Mouse (Mus musculus): ENCODE measurements around the gene Lhfp. TPM values are rescaled to one million over a fixed set of nuclear protein-coding genes. Genes with fewer than 3 reads are reported as not detected.

The Lhfp gene
- polyA plus RNA-seq, 1 experiment: 33.0 TPM

- no peak overlapping the region for H3ac ChIP-seq (ENCODE audit: control insufficient read depth, insufficient read length, low read depth)
- TF ChIP-seq CTCF (IDR thresholded peaks at IDR 0.05; ENCODE audit: control insufficient read depth, insufficient read depth, insufficient read length): no peak
- no peak for TF ChIP-seq USF1 (IDR thresholded peaks at IDR 0.05; ENCODE audit: low read depth)
- TF ChIP-seq CEBPB (IDR thresholded peaks at IDR 0.05; ENCODE audit: low read depth): no peak
- TF ChIP-seq FOSL1 (IDR thresholded peaks at IDR 0.05; ENCODE audit: insufficient read depth, low read length, poor library complexity, severe bottlenecking): no peak
- TF ChIP-seq MYOG (IDR thresholded peaks at IDR 0.05; ENCODE audit: control insufficient read depth, extremely low read depth, insufficient read length): no peak
- no peak for TF ChIP-seq MAX (IDR thresholded peaks at IDR 0.05)
- TF ChIP-seq MYOD1 (IDR thresholded peaks at IDR 0.05; ENCODE audit: control insufficient read depth, insufficient read length, low read depth): no peak
- no peaks in the 10 kb centered on the region for H3K27me3 ChIP-seq (ENCODE audit: control insufficient read depth, insufficient read depth, insufficient read length)
- peaks cover 58% of the 10 kb centered on the region for H3K79me2 ChIP-seq (ENCODE audit: control insufficient read depth, insufficient read depth)
- H3K79me3 ChIP-seq (ENCODE audit: low read depth): peaks cover 26% of the 10 kb centered on the region
- H3K36me3 ChIP-seq (ENCODE audit: control insufficient read depth, insufficient read depth): peaks cover 22% of the 10 kb centered on the region
- H3K4me3 ChIP-seq (ENCODE audit: insufficient read depth, poor library complexity, severe bottlenecking): no peak overlapping the region
Measured at GRCm38 (mm10) chr3:53043206-53043780, 2.0 kb downstream of the Lhfp start.

GRCm38 (mm10) chr3:53044238-53044637 lies 2.9 kb downstream of the Lhfp start:
- TF ChIP-seq MYOG (IDR thresholded peaks at IDR 0.05; ENCODE audit: control insufficient read depth, extremely low read depth, insufficient read length) (no peak), USF1 (IDR thresholded peaks at IDR 0.05; ENCODE audit: low read depth) (no peak), FOSL1 (IDR thresholded peaks at IDR 0.05; ENCODE audit: insufficient read depth, low read length, poor library complexity, severe bottlenecking) (no peak)
- Histone ChIP-seq H3K4me3 (ENCODE audit: insufficient read depth, poor library complexity, severe bottlenecking) (no peak overlapping the region), H3K27me3 (ENCODE audit: control insufficient read depth, insufficient read depth, insufficient read length) (no peaks in the 10 kb centered on the region), H3ac (ENCODE audit: control insufficient read depth, insufficient read length, low read depth) (no peak overlapping the region), H3K36me3 (ENCODE audit: control insufficient read depth, insufficient read depth) (peaks cover 25% of the 10 kb centered on the region), H3K79me2 (ENCODE audit: control insufficient read depth, insufficient read depth) (peaks cover 68% of the 10 kb centered on the region), H3K79me3 (ENCODE audit: low read depth) (peaks cover 30% of the 10 kb centered on the region)

GRCm38 (mm10) chr3:53044682-53045299 lies 3.5 kb downstream of the Lhfp start:
- TF ChIP-seq FOSL1 (IDR thresholded peaks at IDR 0.05; ENCODE audit: insufficient read depth, low read length, poor library complexity, severe bottlenecking) (no peak), CTCF (IDR thresholded peaks at IDR 0.05; ENCODE audit: control insufficient read depth, insufficient read depth, insufficient read length) (no peak), USF1 (IDR thresholded peaks at IDR 0.05; ENCODE audit: low read depth) (no peak), CEBPB (IDR thresholded peaks at IDR 0.05; ENCODE audit: low read depth) (no peak), MYOD1 (IDR thresholded peaks at IDR 0.05; ENCODE audit: control insufficient read depth, insufficient read length, low read depth) (no peak), MYOG (IDR thresholded peaks at IDR 0.05; ENCODE audit: control insufficient read depth, extremely low read depth, insufficient read length) (no peak), MAX (IDR thresholded peaks at IDR 0.05) (no peak)

GRCm38 (mm10) chr3:53045697-53046096 lies 4.4 kb downstream of the Lhfp start:
- H3K79me3 ChIP-seq (ENCODE audit: low read depth): peaks cover 33% of the 10 kb centered on the region
- H3K79me2 ChIP-seq (ENCODE audit: control insufficient read depth, insufficient read depth): peaks cover 82% of the 10 kb centered on the region
- H3ac ChIP-seq (ENCODE audit: control insufficient read depth, insufficient read length, low read depth): no peak overlapping the region
- H3K4me3 ChIP-seq (ENCODE audit: insufficient read depth, poor library complexity, severe bottlenecking): no peak overlapping the region
- H3K36me3 ChIP-seq (ENCODE audit: control insufficient read depth, insufficient read depth): peaks cover 29% of the 10 kb centered on the region
- H3K27me3 ChIP-seq (ENCODE audit: control insufficient read depth, insufficient read depth, insufficient read length): no peaks in the 10 kb centered on the region
- no peak for TF ChIP-seq MYOD1 (IDR thresholded peaks at IDR 0.05; ENCODE audit: control insufficient read depth, insufficient read length, low read depth)
- TF ChIP-seq CTCF (IDR thresholded peaks at IDR 0.05; ENCODE audit: control insufficient read depth, insufficient read depth, insufficient read length): no peak
- no peak for TF ChIP-seq MAX (IDR thresholded peaks at IDR 0.05)
- no peak for TF ChIP-seq MYOG (IDR thresholded peaks at IDR 0.05; ENCODE audit: control insufficient read depth, extremely low read depth, insufficient read length)
- TF ChIP-seq CEBPB (IDR thresholded peaks at IDR 0.05; ENCODE audit: low read depth): no peak
- TF ChIP-seq FOSL1 (IDR thresholded peaks at IDR 0.05; ENCODE audit: insufficient read depth, low read length, poor library complexity, severe bottlenecking): no peak
- TF ChIP-seq USF1 (IDR thresholded peaks at IDR 0.05; ENCODE audit: low read depth): no peak

More at GRCm38 (mm10) chr3:53044682-53045299, 3.5 kb downstream of the Lhfp start:
- Histone ChIP-seq H3K27me3 (ENCODE audit: control insufficient read depth, insufficient read depth, insufficient read length) (no peaks in the 10 kb centered on the region), H3K4me3 (ENCODE audit: insufficient read depth, poor library complexity, severe bottlenecking) (no peak overlapping the region), H3K36me3 (ENCODE audit: control insufficient read depth, insufficient read depth) (peaks cover 29% of the 10 kb centered on the region), H3K79me2 (ENCODE audit: control insufficient read depth, insufficient read depth) (peaks cover 73% of the 10 kb centered on the region), H3K79me3 (ENCODE audit: low read depth) (peaks cover 33% of the 10 kb centered on the region), H3ac (ENCODE audit: control insufficient read depth, insufficient read length, low read depth) (no peak overlapping the region)

- H3K79me2 ChIP-seq (ENCODE audit: control insufficient read depth, insufficient read depth): peaks cover 87% of the 10 kb centered on the region
- H3ac ChIP-seq (ENCODE audit: control insufficient read depth, insufficient read length, low read depth): no peak overlapping the region
- TF ChIP-seq CEBPB (IDR thresholded peaks at IDR 0.05; ENCODE audit: low read depth): no peak
- peaks cover 39% of the 10 kb centered on the region for H3K79me3 ChIP-seq (ENCODE audit: low read depth)
- H3K36me3 ChIP-seq (ENCODE audit: control insufficient read depth, insufficient read depth): peaks cover 29% of the 10 kb centered on the region
- H3K4me3 ChIP-seq (ENCODE audit: insufficient read depth, poor library complexity, severe bottlenecking): no peak overlapping the region
- no peaks in the 10 kb centered on the region for H3K27me3 ChIP-seq (ENCODE audit: control insufficient read depth, insufficient read depth, insufficient read length)
Measured at GRCm38 (mm10) chr3:53046371-53046770, 5.0 kb downstream of the Lhfp start.

GRCm38 (mm10) chr3:53052385-53052784 lies 11.1 kb downstream of the Lhfp start:
- H3K36me3 ChIP-seq (ENCODE audit: control insufficient read depth, insufficient read depth): peaks cover 12% of the 10 kb centered on the region
- no peaks in the 10 kb centered on the region for H3K27me3 ChIP-seq (ENCODE audit: control insufficient read depth, insufficient read depth, insufficient read length)

More at GRCm38 (mm10) chr3:53052385-53052784, 11.1 kb downstream of the Lhfp start:
- no peak overlapping the region for H3ac ChIP-seq (ENCODE audit: control insufficient read depth, insufficient read length, low read depth)
- TF ChIP-seq CEBPB (IDR thresholded peaks at IDR 0.05; ENCODE audit: low read depth): no peak
- TF ChIP-seq USF1 (IDR thresholded peaks at IDR 0.05; ENCODE audit: low read depth): no peak
- no peak for TF ChIP-seq FOSL1 (IDR thresholded peaks at IDR 0.05; ENCODE audit: insufficient read depth, low read length, poor library complexity, severe bottlenecking)
- TF ChIP-seq CTCF (IDR thresholded peaks at IDR 0.05; ENCODE audit: control insufficient read depth, insufficient read depth, insufficient read length): no peak
- no peak for TF ChIP-seq MAX (IDR thresholded peaks at IDR 0.05)
- no peak for TF ChIP-seq MYOG (IDR thresholded peaks at IDR 0.05; ENCODE audit: control insufficient read depth, extremely low read depth, insufficient read length)
- no peak for TF ChIP-seq MYOD1 (IDR thresholded peaks at IDR 0.05; ENCODE audit: control insufficient read depth, insufficient read length, low read depth)
- peaks cover 31% of the 10 kb centered on the region for H3K79me3 ChIP-seq (ENCODE audit: low read depth)
- peaks cover 78% of the 10 kb centered on the region for H3K79me2 ChIP-seq (ENCODE audit: control insufficient read depth, insufficient read depth)
- H3K4me3 ChIP-seq (ENCODE audit: insufficient read depth, poor library complexity, severe bottlenecking): no peak overlapping the region

All from C2C12 (cell line).